Mouse (Mus musculus) intestine, postnatal 0 days (tissue): ENCODE measurements around the gene H60b. TPM values are rescaled to one million over a fixed set of nuclear protein-coding genes. Genes with fewer than 3 reads are reported as not detected.

Experiments
- ATAC-seq: fragments of 200-750 bp; cut with Nextera tagmentation; 2 replicates; pipeline ENCODE4 v1.8.0; 2017; ENCODE audit warnings: mild to moderate bottlenecking, moderate TSS enrichment, moderate library complexity
- H3K27ac ChIP-seq: fragments of 300-500 bp; sonication (generic); 2 replicates; pipeline ENCODE4 v1.5.1; 2014; ENCODE audit warnings: mild to moderate bottlenecking, low read depth, low read length, moderate library complexity
- H3K27me3 ChIP-seq: fragments of 300-500 bp; sonication (generic); replicated peaks from 2 replicates; pipeline ENCODE4 v1.6.1; 2014; ENCODE audit warnings: low read length, mixed read lengths; ENCODE audit not compliant: control insufficient read depth, insufficient read depth
- H3K36me3 ChIP-seq: fragments of 300-500 bp; sonication (generic); 2 replicates; pipeline ENCODE4 v1.6.1; 2014; ENCODE audit warnings: mild to moderate bottlenecking, moderate library complexity; ENCODE audit not compliant: control insufficient read depth, insufficient read depth
- H3K4me1 ChIP-seq: fragments of 300-500 bp; sonication (generic); replicated peaks from 2 replicates; pipeline ENCODE4 v1.6.1; 2014; ENCODE audit warnings: antibody characterized with exemption, low read length, mixed read lengths; ENCODE audit not compliant: control insufficient read depth, insufficient read depth
- H3K4me2 ChIP-seq: fragments of 300-500 bp; sonication (generic); replicated peaks from 2 replicates; pipeline ENCODE4 v1.6.1; 2014; ENCODE audit warnings: low read depth, mild to moderate bottlenecking, moderate library complexity
- H3K4me3 ChIP-seq: fragments of 300-500 bp; sonication (generic); 2 replicates; pipeline ENCODE4 v1.5.1; 2014; ENCODE audit warnings: low read depth, low read length
- H3K9ac ChIP-seq: fragments of 300-500 bp; sonication (generic); 2 replicates; pipeline ENCODE4 v1.6.1; 2014; ENCODE audit warnings: mild to moderate bottlenecking, low read depth, low read length
- H3K9me3 ChIP-seq: fragments of 300-500 bp; sonication (generic); 2 replicates; pipeline ENCODE4 v1.6.1; 2016; ENCODE audit warnings: mixed run types; ENCODE audit not compliant: control insufficient read depth
- CTCF ChIP-seq: sonication (generic); IDR thresholded peaks from 2 replicates; pipeline ENCODE4 v1.5.1; 2016; ENCODE audit warnings: low read depth, mild to moderate bottlenecking, control low read depth, antibody characterized with exemption, moderate library complexity
- WGBS: fragments of 180-500 bp; shearing (Covaris S2); extraction: QIAGEN DNeasy Blood & Tissue Kit; methylation state at CpG from one replicate; pipeline ENCODE4 v1.1.7; 2014; 5-methylcytosine and 5-hydroxymethylcytosine counted together
- polyA plus RNA-seq: library from polyadenylated mRNA; unstranded; fragments of >200 nt; fragmentation: Nextera tagmentation; extraction: Ambion mirVana; gene quantifications from 2 replicates; pipeline ENCODE4 v1.2.1, GENCODE M21; 2015

The H60b gene
- polyA plus RNA-seq, 1 experiment from 2014 or later, result 0.50 TPM

DNA sequence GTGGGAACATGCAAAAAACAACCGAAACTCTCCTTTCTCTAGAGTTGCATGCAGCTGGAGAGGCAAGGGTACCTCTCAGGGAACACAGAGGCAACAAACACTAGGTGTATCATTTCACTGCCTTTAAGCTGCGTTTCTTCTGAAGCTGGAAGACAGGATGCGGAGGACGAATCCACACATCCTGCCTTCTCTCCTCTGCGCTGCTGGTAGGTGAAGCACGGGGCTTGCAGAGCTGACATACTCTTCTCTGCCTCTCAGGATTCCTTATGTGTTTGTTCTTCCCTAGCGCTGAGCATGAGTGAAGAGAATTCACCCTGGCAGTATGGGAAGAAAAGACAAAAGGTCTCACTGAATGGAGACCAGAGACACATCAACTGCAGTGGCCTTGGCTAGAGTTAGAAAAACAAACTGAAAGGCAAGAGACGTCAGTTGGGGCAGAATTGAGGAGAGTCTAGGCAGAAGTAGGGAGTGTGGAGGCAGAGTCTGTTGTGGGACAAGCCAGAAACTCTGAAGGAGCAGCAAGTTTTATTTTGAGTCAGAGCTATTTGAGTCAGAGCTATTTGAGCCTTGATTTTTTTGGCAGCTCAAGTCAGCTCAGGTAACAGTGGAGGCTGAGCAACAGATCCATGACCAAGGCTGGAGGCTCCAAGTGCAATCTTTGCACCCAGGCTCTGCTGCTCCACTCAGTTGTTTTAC is 139.5 kb downstream of the H60b start:
- Histone ChIP-seq H3K9ac (no peak overlapping the region), H3K9me3 (no peaks in the 10 kb centered on the region), H3K27ac (no peak overlapping the region), H3K4me2 (no peak overlapping the region), H3K4me3 (no peak overlapping the region), H3K4me1 (no peaks in the 10 kb centered on the region), H3K27me3 (no peaks in the 10 kb centered on the region), H3K36me3 (no peaks in the 10 kb centered on the region)
- 61% methylated on average over 8 of the region's 8 CpGs for WGBS
- no peak for TF ChIP-seq CTCF
- no peak for ATAC-seq

- 68% methylated on average over 2 of the region's 2 CpGs for WGBS
Measured at GRCm38 (mm10) chr10:22299324-22299723, 140.9 kb downstream of the H60b start.

GRCm38 (mm10) chr10:22301641-22302040 is 143.3 kb downstream of the H60b start:
- no peaks in the 10 kb centered on the region for H3K36me3 ChIP-seq

More at GRCm38 (mm10) chr10:22299324-22299723, 140.9 kb downstream of the H60b start:
- no peak overlapping the region for H3K27ac ChIP-seq
- no peaks in the 10 kb centered on the region for H3K27me3 ChIP-seq
- H3K9ac ChIP-seq, result no peak overlapping the region
- H3K9me3 ChIP-seq, result no peaks in the 10 kb centered on the region
- H3K4me3 ChIP-seq, result no peak overlapping the region
- no peak for TF ChIP-seq CTCF
- no peaks in the 10 kb centered on the region for H3K4me1 ChIP-seq
- no peak for ATAC-seq
- no peak overlapping the region for H3K4me2 ChIP-seq
- H3K36me3 ChIP-seq, result no peaks in the 10 kb centered on the region

GRCm38 (mm10) chr10:22302344-22303057 is 144.1 kb downstream of the H60b start:
- H3K4me2 ChIP-seq, result no peak overlapping the region
- H3K36me3 ChIP-seq, result no peaks in the 10 kb centered on the region
- H3K9ac ChIP-seq, result no peak overlapping the region
- no peak for ATAC-seq
- WGBS, result 72% methylated on average over 5 of the region's 5 CpGs
- H3K27me3 ChIP-seq, result no peaks in the 10 kb centered on the region
- TF ChIP-seq CTCF, result no peak
- no peaks in the 10 kb centered on the region for H3K4me1 ChIP-seq
- H3K27ac ChIP-seq, result no peak overlapping the region
- no peak overlapping the region for H3K4me3 ChIP-seq
- H3K9me3 ChIP-seq, result no peaks in the 10 kb centered on the region

More at GRCm38 (mm10) chr10:22301641-22302040, 143.3 kb downstream of the H60b start:
- H3K9me3 ChIP-seq, result no peaks in the 10 kb centered on the region
- no peaks in the 10 kb centered on the region for H3K4me1 ChIP-seq
- no peak overlapping the region for H3K27ac ChIP-seq
- no peak for TF ChIP-seq CTCF
- no peaks in the 10 kb centered on the region for H3K27me3 ChIP-seq
- H3K4me3 ChIP-seq, result no peak overlapping the region
- H3K4me2 ChIP-seq, result no peak overlapping the region
- no peak overlapping the region for H3K9ac ChIP-seq
- no peak for ATAC-seq
- 75% methylated on average over 1 of the region's 1 CpGs for WGBS

GRCm38 (mm10) chr10:22303736-22304135 is 145.3 kb downstream of the H60b start:
- Histone ChIP-seq H3K4me1 (no peaks in the 10 kb centered on the region), H3K36me3 (no peaks in the 10 kb centered on the region), H3K27me3 (no peaks in the 10 kb centered on the region), H3K4me3 (no peak overlapping the region), H3K4me2 (no peak overlapping the region), H3K9me3 (no peaks in the 10 kb centered on the region), H3K27ac (no peak overlapping the region), H3K9ac (no peak overlapping the region)
- 81% methylated on average over 6 of the region's 6 CpGs for WGBS
- TF ChIP-seq CTCF, result no peak
- no peak for ATAC-seq

- Histone ChIP-seq H3K4me1 (no peaks in the 10 kb centered on the region), H3K4me3 (no peak overlapping the region), H3K27ac (no peak overlapping the region), H3K9ac (no peak overlapping the region), H3K27me3 (no peaks in the 10 kb centered on the region), H3K9me3 (no peaks in the 10 kb centered on the region), H3K36me3 (no peaks in the 10 kb centered on the region), H3K4me2 (no peak overlapping the region)
- WGBS, result 78% methylated on average over 4 of the region's 4 CpGs
- no peak for ATAC-seq
- no peak for TF ChIP-seq CTCF
Measured at GRCm38 (mm10) chr10:22305801-22306200, 147.4 kb downstream of the H60b start.
